Mouse (Mus musculus): ENCODE data around the gene Kirrel2. TPM values are rescaled to one million over a fixed set of nuclear protein-coding genes. Genes with fewer than 3 reads are reported as not detected.
"Not testable (repeated sequence)": the region's sequence is repeated elsewhere in the genome, so short reads cannot be mapped to it uniquely, and the experiment has no call there.

Gene Kirrel2
- 4.7 and 7.3 TPM in 2 replicates for polyA plus RNA-seq (2015; fragmentation: Nextera tagmentation; extraction: Ambion mirVana)

DNA sequence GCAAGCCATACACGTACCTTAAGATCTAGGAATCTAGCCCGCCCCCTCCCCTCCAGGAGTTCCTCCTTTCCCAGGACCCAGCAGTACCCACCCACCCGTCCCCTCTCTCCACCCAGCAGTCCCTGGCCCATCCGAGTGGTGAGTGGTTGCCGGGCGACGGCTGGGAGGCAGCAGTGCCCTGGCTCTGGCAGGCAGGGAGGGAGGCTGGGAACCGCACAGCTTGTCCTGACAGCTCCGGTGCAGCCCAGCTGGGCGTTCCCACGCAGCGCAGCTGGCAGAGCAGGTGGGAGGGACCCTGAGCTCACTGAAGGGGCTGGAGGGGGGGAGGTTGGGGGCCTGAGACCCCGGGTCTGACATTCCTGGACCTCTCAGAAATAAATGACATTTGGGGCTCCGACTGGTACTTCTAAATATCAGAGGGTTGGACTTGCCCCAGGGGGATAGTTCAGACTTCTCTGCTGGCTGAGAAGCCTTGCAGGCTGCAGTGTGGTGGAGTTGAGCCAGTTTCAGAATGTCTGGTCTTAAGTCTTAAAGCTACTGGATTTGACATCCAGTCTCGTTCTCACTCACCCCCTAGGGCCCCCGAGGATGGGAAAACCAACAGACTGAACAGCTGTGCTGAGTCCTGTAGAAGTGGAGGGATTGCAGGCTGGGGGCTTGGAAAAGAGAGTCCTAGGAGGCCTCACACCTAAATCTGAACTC, at the start of gene Kirrel2, which contains the start of gene Nphs1:
Kirrel2 (minus strand) TSS at position 62 of the 702 bp plus-strand sequence.
Nphs1 (plus strand) TSS at position 687 of the 702 bp plus-strand sequence.
- Histone ChIP-seq H3K4me2 (peak within 1 kb of the TSS; percentile 63), H3K27ac (replicated peaks) (peak within 1 kb of the TSS; percentile 34), H3K9me3 (no peaks in the 10 kb centered on the region), H3K36me3 (no peaks in the 10 kb centered on the region), H3K4me1 (replicated peaks) (peaks cover 35% of the 10 kb centered on the region), H3K9ac (peak within 1 kb of the TSS; percentile 36), H3K27me3 (peaks cover 58% of the 10 kb centered on the region), H3K4me3 (peak within 1 kb of the TSS; percentile 32)
- ATAC-seq (ENCODE audit: low FRiP score, low read depth) = peak; percentile 81
- under 1% methylated on average over 16 of the region's 16 CpGs for WGBS

- not testable (repeated sequence) for H3K4me3 ChIP-seq; H3K27ac ChIP-seq (replicated peaks); H3K9ac ChIP-seq; H3K4me1 ChIP-seq (replicated peaks); H3K36me3 ChIP-seq; H3K27me3 ChIP-seq; H3K9me3 ChIP-seq; H3K4me2 ChIP-seq; ATAC-seq (ENCODE audit: low FRiP score, low read depth)
- WGBS = 77% methylated on average over 5 of the region's 5 CpGs
These were observed 43.7 kb upstream of the Kirrel2 start for GRCm38 (mm10) chr7:30501159-30501558.

DNA sequence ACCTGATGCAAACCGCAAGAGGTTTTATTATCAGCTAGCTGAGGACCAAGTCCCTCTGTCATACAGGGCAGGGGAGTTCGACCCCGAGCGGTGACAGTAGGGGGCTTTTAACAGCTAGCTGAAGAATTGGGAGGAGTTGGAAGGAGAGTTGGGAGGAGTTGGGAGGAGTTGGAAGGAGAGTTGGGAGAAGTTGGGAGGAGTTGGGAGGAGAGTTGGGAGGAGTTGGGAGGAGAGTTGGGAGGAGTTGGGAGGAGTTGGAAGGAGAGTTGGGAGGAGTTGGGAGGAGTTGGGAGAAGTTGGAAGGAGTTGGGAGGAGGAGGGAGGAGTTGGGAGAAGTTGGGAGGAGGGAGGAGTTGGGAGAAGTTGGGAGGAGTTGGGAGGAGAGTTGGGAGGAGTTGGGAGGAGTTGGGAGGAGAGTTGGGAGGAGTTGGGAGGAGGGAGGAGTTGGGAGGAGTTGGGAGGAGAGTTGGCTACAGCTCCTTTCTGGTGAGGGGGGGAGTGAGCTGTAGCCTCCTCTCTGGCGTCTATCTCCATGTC, 38.1 kb upstream of the Kirrel2 start:
- not testable (repeated sequence) for H3K9ac ChIP-seq

DNA sequence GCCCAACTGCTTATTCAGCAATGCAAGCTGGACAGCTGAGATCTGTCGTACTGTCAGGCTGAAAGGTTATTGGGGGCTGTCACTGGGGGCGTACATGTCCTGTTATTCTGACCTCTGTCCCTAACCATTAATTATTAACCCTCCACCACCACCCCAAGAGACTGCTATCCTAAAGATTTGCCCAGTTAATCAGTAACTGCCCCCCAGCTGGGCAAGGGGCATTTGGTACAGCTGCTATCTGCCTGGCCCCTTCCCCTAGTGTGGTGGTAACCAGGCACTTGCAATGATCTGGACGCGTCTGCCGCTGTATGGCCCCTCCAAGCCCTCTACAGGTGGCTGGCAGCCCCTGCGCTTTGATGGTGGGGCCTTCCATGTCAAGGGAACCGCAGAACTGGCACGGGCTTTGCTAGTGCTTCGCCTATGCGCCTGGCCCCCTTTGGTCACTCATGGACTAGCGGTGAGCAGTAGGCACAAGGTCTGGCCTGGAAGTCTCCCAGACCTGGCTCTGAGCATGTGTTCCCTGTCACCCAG, 36.0 kb upstream of the Kirrel2 start, which contains the start of gene Prodh2:
Prodh2 (plus strand) TSS at position 222 of the 531 bp plus-strand sequence.
- H3K4me2 ChIP-seq = no peak within 1 kb of the TSS
- no peak within 1 kb of the TSS for H3K27ac ChIP-seq (replicated peaks)
- no peak within 1 kb of the TSS for H3K4me3 ChIP-seq
- 49% methylated on average over 11 of the region's 11 CpGs for WGBS
- H3K27me3 ChIP-seq = 0 out of 2 replicates have a peak, but pooled peaks cover 2% of the 10 kb centered on the region
- no peaks in the 10 kb centered on the region for H3K36me3 ChIP-seq
- H3K9ac ChIP-seq = no peak within 1 kb of the TSS
- ATAC-seq (ENCODE audit: low FRiP score, low read depth) = no peak
- H3K4me1 ChIP-seq (replicated peaks) = no peaks in the 10 kb centered on the region
- no peaks in the 10 kb centered on the region for H3K9me3 ChIP-seq

More for the DNA sequence above, 38.1 kb upstream of the Kirrel2 start:
- not testable (repeated sequence) for H3K4me1 ChIP-seq (replicated peaks); H3K4me2 ChIP-seq; H3K36me3 ChIP-seq; H3K27me3 ChIP-seq; H3K27ac ChIP-seq (replicated peaks); H3K9me3 ChIP-seq; H3K4me3 ChIP-seq; ATAC-seq (ENCODE audit: low FRiP score, low read depth)
- WGBS = 65% methylated on average over 5 of the region's 5 CpGs

DNA sequence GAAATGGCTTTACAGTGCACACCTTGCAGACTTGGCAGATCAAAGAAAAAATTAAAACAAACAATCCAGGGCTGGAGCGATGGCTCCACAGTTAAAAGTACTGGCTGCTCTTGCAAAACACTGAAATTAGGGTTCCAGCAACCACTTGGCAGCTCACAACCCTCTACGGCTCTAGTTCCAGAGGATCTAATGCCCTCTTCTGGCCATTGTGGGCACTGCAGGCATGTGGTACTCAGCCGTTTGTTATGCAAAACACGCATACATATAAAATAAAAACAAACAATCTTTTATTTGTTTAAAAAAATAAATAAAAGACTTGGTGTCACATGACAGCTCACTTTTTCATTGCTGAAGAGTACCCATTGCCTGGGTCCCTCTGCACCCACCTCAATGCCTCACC, 35.3 kb upstream of the Kirrel2 start:
- Histone ChIP-seq H3K9me3 (no peaks in the 10 kb centered on the region), H3K27me3 (0 out of 2 replicates have a peak, but pooled peaks cover 2% of the 10 kb centered on the region), H3K4me1 (replicated peaks) (no peaks in the 10 kb centered on the region), H3K36me3 (no peaks in the 10 kb centered on the region), H3K4me2 (no peak overlapping the region), H3K9ac (no peak overlapping the region), H3K27ac (replicated peaks) (no peak overlapping the region), H3K4me3 (no peak overlapping the region)
- WGBS = 12% methylated on average over 4 of the region's 4 CpGs
- no peak for ATAC-seq (ENCODE audit: low FRiP score, low read depth)

DNA sequence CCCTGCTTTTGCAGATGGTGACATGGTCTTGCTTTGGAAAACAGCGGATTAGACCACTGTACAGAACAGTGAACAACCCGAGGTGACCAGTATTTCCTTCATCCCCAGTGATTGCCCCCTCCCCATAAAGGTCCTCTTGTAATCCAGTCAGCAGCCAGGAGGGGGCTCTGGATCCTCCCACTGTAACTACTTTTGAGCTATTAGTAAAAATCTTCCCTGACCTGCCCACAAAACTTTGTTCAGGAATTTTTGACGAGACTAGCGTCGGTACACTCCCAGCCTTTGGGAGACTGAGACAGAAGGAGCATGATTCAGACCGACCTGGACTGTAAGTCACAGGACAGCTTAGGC, 33.4 kb upstream of the Kirrel2 start:
- no peaks in the 10 kb centered on the region for H3K9me3 ChIP-seq
- 0 out of 2 replicates have a peak, but pooled peaks cover 2% of the 10 kb centered on the region for H3K27me3 ChIP-seq
- H3K27ac ChIP-seq (replicated peaks) = no peak overlapping the region
- H3K36me3 ChIP-seq = no peaks in the 10 kb centered on the region
- WGBS = 21% methylated on average over 6 of the region's 6 CpGs
- ATAC-seq (ENCODE audit: low FRiP score, low read depth) = no peak
- no peak overlapping the region for H3K4me2 ChIP-seq
- H3K9ac ChIP-seq = no peak overlapping the region
- no peak overlapping the region for H3K4me3 ChIP-seq
- H3K4me1 ChIP-seq (replicated peaks) = no peaks in the 10 kb centered on the region

DNA sequence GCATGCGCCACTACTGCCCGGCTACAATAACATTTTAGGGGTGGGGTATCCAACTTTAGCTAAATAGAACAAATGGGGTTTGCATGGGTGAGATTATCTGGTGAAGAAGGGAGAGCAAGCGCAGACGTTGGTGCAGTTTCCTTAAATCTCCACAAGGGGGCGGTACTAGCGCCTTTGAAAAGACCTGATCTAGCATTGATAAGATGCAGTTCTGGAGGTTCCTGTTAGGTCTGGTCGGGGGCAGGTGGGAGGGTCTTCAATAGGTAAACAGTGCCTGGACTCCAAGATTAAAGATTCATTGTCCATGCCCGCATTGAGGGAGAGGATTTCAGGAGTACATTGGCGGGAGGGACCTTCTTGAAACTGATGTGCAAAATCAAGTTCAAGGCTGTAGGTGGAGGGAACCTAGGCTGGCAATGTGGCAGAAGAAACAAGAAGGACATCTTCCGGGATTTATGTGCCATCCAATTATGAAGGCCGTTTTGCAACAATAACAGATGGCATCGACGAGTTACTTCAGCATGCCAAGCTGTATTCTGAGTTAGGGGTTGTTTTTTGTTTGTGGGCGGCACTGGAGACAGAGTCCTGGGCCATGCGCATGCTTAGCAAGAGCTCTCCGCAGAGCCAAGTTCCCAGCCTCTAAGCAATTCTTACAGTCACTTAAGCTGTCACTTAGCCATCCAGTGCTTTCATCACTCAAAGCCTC, 32.9 kb upstream of the Kirrel2 start:
- no peak overlapping the region for H3K9ac ChIP-seq
- no peak for ATAC-seq (ENCODE audit: low FRiP score, low read depth)
- 0 out of 2 replicates have a peak, but pooled peaks cover 2% of the 10 kb centered on the region for H3K27me3 ChIP-seq
- H3K9me3 ChIP-seq = no peaks in the 10 kb centered on the region
- WGBS = 29% methylated on average over 16 of the region's 16 CpGs
- no peak overlapping the region for H3K27ac ChIP-seq (replicated peaks)
- H3K4me3 ChIP-seq = no peak overlapping the region
- H3K4me1 ChIP-seq (replicated peaks) = no peaks in the 10 kb centered on the region
- H3K4me2 ChIP-seq = no peak overlapping the region
- H3K36me3 ChIP-seq = no peaks in the 10 kb centered on the region

GRCm38 (mm10) chr7:30484250-30484649, 26.8 kb upstream of the Kirrel2 start:
- H3K4me3 ChIP-seq = no peak overlapping the region
- H3K36me3 ChIP-seq = no peaks in the 10 kb centered on the region
- H3K27ac ChIP-seq (replicated peaks) = no peak overlapping the region
- H3K9me3 ChIP-seq = no peaks in the 10 kb centered on the region
- no peak overlapping the region for H3K9ac ChIP-seq
- no peaks in the 10 kb centered on the region for H3K4me1 ChIP-seq (replicated peaks)
- whole genome bisulfite sequencing = 21% methylated on average over 8 of the region's 8 CpGs
- no peak overlapping the region for H3K4me2 ChIP-seq
- no peak for ATAC-seq (ENCODE audit: low FRiP score, low read depth)
- H3K27me3 ChIP-seq = no peaks in the 10 kb centered on the region; the same call in 1 of the 2 replicates

DNA sequence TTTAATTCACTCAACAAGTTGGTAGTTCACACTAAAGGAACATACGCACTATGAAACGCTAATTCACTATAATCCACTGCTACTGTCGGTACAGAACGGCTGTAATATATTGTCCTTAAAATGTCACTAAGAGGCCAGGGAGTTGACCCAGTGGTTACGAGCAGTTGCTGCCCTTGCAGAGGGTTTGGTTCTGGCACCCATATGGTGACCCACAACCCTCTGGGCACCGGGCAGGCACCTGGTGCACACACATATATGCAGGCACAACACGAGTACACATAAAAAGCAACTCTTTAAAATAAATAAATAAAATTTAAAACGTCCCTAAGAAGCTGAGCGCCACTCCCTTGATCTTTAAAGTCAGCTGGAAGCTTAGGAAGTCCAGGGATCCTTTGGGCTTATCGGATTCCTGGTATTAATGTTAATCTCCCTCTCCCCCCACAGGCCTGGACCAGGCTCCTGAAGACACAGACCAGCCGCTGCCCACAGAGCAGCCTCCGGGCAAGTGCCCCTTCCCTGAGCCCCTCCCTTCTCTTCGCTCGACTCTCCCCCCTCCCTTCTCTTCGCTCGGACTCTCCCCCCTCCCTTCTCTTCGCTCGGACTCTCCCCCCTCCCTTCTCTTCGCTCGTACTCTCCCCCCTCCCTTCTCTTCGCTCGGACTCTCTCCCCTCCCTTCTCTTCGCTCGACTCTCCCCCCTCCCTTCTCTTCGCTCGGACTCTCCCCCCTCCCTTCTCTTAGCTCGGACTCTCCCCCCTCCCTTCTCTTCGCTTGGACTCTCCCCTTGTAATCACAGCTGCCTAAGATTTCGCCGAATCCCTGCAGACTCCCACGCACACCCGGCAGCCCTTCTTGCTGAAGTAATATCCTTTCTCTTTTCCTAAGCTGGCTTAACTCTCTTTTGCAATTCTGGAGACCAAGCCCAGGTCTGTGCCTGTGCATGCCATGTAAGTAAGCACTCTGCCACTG, 20.2 kb upstream of the Kirrel2 start:
- Histone ChIP-seq H3K36me3 (no peaks in the 10 kb centered on the region), H3K4me1 (replicated peaks) (peaks cover 9% of the 10 kb centered on the region), H3K9ac (peak overlapping the region; percentile 35; the same call in 1 of the 2 replicates), H3K9me3 (no peaks in the 10 kb centered on the region), H3K27me3 (no peaks in the 10 kb centered on the region), H3K4me3 (peak overlapping the region; percentile 40), H3K4me2 (peak overlapping the region; percentile 62), H3K27ac (replicated peaks) (peak overlapping the region; percentile 61)
- ATAC-seq (ENCODE audit: low FRiP score, low read depth) = peak; percentile 62; the same call in 1 of the 2 replicates
- 7% methylated on average over 32 of the region's 32 CpGs for WGBS

GRCm38 (mm10) chr7:30476136-30476535, 18.6 kb upstream of the Kirrel2 start:
- 95% methylated on average over 7 of the region's 7 CpGs for WGBS
- H3K4me2 ChIP-seq; H3K9ac ChIP-seq; H3K27ac ChIP-seq (replicated peaks); H3K9me3 ChIP-seq; H3K27me3 ChIP-seq; H3K36me3 ChIP-seq; H3K4me1 ChIP-seq (replicated peaks); ATAC-seq (ENCODE audit: low FRiP score, low read depth); H3K4me3 ChIP-seq: not testable (repeated sequence)

- H3K4me1 ChIP-seq (replicated peaks) = peaks cover 9% of the 10 kb centered on the region
- no peak overlapping the region for H3K4me2 ChIP-seq
- no peaks in the 10 kb centered on the region for H3K36me3 ChIP-seq
- WGBS = 76% methylated on average over 4 of the region's 4 CpGs
- H3K4me3 ChIP-seq = no peak overlapping the region
- no peak overlapping the region for H3K27ac ChIP-seq (replicated peaks)
- no peak for ATAC-seq (ENCODE audit: low FRiP score, low read depth)
- H3K9ac ChIP-seq = no peak overlapping the region
- H3K9me3 ChIP-seq = no peaks in the 10 kb centered on the region
- no peaks in the 10 kb centered on the region for H3K27me3 ChIP-seq
These were observed 17.5 kb upstream of the Kirrel2 start for GRCm38 (mm10) chr7:30474999-30475398.

Data from hindbrain, embryonic 15.5 days (tissue).